Mouse (Mus musculus) limb, embryonic 13.5 days (tissue): ENCODE measurements around the gene Adsl. TPM values are rescaled to one million over a fixed set of nuclear protein-coding genes. Genes with fewer than 3 reads are reported as not detected.
"Not testable (repeated sequence)": the region's sequence is repeated elsewhere in the genome, so short reads cannot be mapped to it uniquely, and the experiment has no call there.

Source experiments
- ATAC-seq: fragments of 200-750 bp; cut with Nextera tagmentation; 2 replicates; pipeline ENCODE4 v1.8.0; 2017; ENCODE audit warnings: low read depth, moderate number of reproducible peaks, moderate TSS enrichment; ENCODE audit not compliant: low FRiP score
- H3K27ac ChIP-seq: fragments of 300-500 bp; sonication (generic); 2 replicates; pipeline ENCODE4 v1.5.1; 2015; ENCODE audit warnings: inconsistent platforms, mild to moderate bottlenecking, moderate library complexity
- H3K27me3 ChIP-seq: fragments of 300-500 bp; sonication (generic); 2 replicates; pipeline ENCODE4 v1.6.1; 2015; ENCODE audit warnings: mild to moderate bottlenecking, inconsistent platforms
- H3K36me3 ChIP-seq: fragments of 300-500 bp; sonication (generic); 2 replicates; pipeline ENCODE4 v1.6.1; 2015; ENCODE audit warnings: inconsistent platforms, mild to moderate bottlenecking, moderate library complexity
- H3K4me1 ChIP-seq: fragments of 300-500 bp; sonication (generic); 2 replicates; pipeline ENCODE4 v1.6.1; 2015; ENCODE audit warnings: inconsistent platforms
- H3K4me2 ChIP-seq: fragments of 300-500 bp; sonication (generic); replicated peaks from 2 replicates; pipeline ENCODE4 v1.6.1; 2015; ENCODE audit warnings: inconsistent platforms, mild to moderate bottlenecking, moderate library complexity
- H3K4me3 ChIP-seq: fragments of 300-500 bp; sonication (generic); 2 replicates; pipeline ENCODE4 v1.5.1; 2015; ENCODE audit warnings: moderate library complexity, mild to moderate bottlenecking, inconsistent platforms
- H3K9ac ChIP-seq: fragments of 300-500 bp; sonication (generic); 2 replicates; pipeline ENCODE4 v1.6.1; 2015; ENCODE audit warnings: mild to moderate bottlenecking, inconsistent platforms
- H3K9me3 ChIP-seq: fragments of 300-500 bp; sonication (generic); 2 replicates; pipeline ENCODE4 v1.6.1; 2016; ENCODE audit warnings: inconsistent platforms
- WGBS: fragments of 180-500 bp; shearing (Covaris S2); methylation state at CpG from one replicate; pipeline ENCODE4 v1.1.7; 2015; 5-methylcytosine and 5-hydroxymethylcytosine counted together
- polyA plus RNA-seq: library from polyadenylated mRNA; unstranded; fragments of >200 nt; fragmentation: Nextera tagmentation; extraction: Ambion mirVana; gene quantifications from 2 replicates; pipeline ENCODE4 v1.2.1, GENCODE M21; 2015

The Adsl gene
- 163 and 167 TPM in 2 replicates for polyA plus RNA-seq

DNA sequence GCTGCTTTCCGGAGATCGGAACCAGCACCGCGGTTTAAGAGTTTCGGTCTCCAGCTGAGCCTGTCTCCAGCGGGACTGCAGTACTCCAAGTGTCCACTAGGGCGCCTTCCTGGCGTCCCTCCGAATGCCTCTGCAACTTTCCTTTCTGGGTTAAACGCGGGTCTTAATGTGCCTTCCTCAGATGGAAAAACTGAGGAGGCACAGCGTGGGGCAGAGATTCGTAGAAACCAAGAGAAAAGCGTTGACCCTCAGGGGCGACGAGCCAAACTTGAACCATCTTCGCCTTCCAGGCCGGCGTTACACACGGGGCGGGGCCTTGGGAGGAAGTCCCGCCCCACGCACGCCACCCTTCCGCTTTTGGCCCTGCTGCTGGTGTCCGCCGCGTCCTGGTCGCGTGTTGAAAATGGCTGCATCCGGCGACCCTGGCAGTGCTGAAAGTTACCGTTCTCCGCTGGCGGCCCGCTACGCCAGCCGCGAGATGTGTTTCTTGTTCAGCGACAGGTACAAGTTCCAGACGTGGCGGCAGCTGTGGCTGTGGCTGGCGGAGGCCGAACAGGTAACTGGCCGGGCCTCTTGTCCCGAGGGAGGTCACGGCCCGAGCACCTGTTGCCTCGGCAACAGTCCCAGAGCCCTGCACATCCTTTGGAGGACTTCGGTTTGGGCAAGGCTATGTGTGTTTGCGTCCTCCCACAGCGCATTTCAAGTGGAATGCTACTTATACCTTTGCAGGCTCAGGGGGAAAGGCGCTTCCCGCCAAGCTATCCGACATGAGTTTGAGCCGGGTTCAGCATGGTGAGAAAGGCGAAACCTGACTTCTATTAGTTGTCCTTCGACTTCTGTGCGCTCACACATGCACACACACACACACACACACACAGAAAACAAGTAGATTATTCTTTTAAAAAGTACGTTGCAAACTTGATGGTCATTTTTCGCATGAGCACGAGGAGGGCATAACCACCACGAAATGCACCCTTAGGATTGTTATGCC is at the start of gene Adsl:
TSS of gene Adsl (plus strand) at position 346 of the 991 bp plus-strand sequence.
- H3K9ac ChIP-seq = peak within 1 kb of the TSS; percentile 85
- H3K36me3 ChIP-seq = peaks cover 25% of the 10 kb centered on the region
- H3K4me2 ChIP-seq = peak within 1 kb of the TSS; percentile 85
- H3K9me3 ChIP-seq = no peaks in the 10 kb centered on the region
- ATAC-seq = peak; percentile 95
- peak within 1 kb of the TSS; percentile 84 for H3K27ac ChIP-seq
- peaks cover 15% of the 10 kb centered on the region for H3K4me1 ChIP-seq
- WGBS = under 1% methylated on average over 63 of the region's 63 CpGs
- H3K4me3 ChIP-seq = peak within 1 kb of the TSS; percentile 92
- H3K27me3 ChIP-seq = no peaks in the 10 kb centered on the region

DNA sequence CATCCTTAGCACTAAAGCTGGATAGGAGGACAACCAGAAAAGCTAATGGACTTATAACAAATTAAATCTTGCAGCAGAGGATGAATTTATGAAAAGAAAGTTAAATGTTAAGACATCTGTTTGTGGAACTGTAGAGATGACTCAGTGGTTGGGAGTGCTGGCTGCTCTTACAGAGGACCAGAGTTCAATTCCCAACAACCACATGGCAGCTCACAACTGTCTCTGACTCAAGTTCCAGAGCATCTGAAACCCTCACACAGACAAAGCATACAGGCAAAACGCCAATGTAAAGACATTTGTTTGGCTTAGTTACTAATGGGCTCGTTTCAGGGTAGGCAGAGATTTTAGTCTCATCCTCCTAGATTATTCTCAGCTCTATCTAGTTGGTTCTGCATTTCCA is 48.5 kb upstream of the Adsl start:
- ATAC-seq = no peak
- Histone ChIP-seq H3K27ac (no peak overlapping the region), H3K4me2 (no peak overlapping the region), H3K36me3 (peaks cover 96% of the 10 kb centered on the region), H3K27me3 (no peaks in the 10 kb centered on the region), H3K9me3 (no peaks in the 10 kb centered on the region), H3K4me1 (no peaks in the 10 kb centered on the region), H3K9ac (no peak overlapping the region), H3K4me3 (no peak overlapping the region)
- WGBS = 81% methylated on average over 2 of the region's 2 CpGs

DNA sequence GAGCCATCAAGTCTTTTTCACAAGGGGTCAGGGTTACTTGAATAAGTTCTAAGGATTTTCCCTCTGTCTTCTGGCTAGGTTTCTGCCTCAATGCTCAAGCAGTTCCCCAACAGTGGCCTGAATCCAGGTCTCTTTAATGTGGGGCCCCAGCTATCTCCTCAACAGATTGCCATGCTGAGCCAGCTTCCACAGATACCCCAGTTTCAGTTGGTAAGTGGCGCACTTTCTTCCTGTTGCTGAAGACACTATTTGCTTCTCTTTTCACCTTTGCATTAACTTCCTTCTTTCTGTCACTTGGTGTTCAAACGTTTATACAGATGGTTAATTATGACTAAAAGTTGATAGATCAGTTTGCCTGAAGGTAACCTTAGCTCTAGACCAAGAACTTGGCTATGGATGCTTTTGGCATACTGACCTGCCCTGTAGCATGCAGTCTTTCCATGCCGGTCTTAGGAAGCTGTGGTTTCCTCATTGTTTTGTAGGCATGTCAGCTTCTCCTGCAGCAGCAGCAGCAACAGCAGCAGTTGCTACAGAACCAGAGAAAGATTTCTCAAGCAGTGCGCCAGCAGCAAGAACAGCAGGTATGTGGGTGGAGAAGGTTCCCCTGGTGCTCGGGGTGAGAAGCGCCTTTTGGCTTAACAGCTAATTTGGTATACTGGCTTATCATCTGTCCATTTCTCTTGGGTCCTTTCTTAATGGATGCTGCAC is 46.3 kb upstream of the Adsl start:
- no peak overlapping the region for H3K27ac ChIP-seq
- no peaks in the 10 kb centered on the region for H3K4me1 ChIP-seq
- no peak overlapping the region for H3K4me2 ChIP-seq
- no peaks in the 10 kb centered on the region for H3K27me3 ChIP-seq
- no peak overlapping the region for H3K9ac ChIP-seq
- WGBS = 89% methylated on average over 6 of the region's 6 CpGs
- ATAC-seq = no peak
- no peaks in the 10 kb centered on the region for H3K9me3 ChIP-seq
- peaks cover 96% of the 10 kb centered on the region for H3K36me3 ChIP-seq
- no peak overlapping the region for H3K4me3 ChIP-seq

DNA sequence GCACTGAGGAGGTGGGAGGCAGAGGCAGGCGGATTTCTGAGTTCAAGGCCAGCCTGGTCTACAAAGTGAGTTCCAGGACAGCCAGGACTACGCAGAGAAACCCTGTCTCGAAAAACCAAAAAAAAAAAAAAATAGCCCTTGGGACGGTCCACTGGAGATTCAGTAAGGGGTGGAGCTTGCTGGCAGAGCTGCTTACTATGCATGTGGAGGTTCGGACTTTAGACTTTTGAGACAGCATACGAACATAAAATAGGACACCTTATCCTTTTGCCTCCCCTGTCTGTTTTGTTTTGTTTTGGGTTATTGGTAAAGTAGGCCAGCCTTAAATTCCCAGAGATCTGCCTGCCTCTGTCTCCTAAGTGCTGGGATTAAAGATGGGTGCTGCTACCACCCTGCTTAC is 43.5 kb upstream of the Adsl start:
- H3K4me1 ChIP-seq, ATAC-seq, H3K4me2 ChIP-seq, H3K4me3 ChIP-seq, H3K27me3 ChIP-seq, H3K9me3 ChIP-seq, H3K9ac ChIP-seq, H3K27ac ChIP-seq: not testable (repeated sequence)
- peaks cover 94% of the 10 kb centered on the region for H3K36me3 ChIP-seq
- WGBS = 93% methylated on average over 6 of the region's 6 CpGs

DNA sequence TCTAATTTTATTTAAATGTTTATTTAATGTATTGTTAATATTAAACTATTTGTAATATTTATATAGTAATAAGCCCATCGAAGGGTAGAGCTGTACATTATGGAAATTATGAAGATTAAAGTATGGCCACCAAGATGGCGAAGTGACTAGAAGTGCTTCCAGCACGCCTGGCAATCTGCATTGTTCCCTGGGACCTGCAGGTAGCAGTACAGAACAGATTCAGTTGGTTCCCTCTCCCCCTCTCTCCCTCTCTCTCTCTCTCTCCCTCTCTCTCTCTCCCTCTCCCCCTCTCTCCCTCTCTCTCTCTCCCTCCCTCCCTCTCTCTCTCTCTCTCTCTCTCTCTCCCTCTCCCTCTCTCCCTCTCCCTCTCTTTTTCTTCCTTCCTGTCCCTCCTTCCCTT is 38.1 kb upstream of the Adsl start:
- 89% methylated on average over 3 of the region's 3 CpGs for WGBS
- H3K4me1 ChIP-seq = no peaks in the 10 kb centered on the region
- no peak overlapping the region for H3K4me3 ChIP-seq
- H3K4me2 ChIP-seq = no peak overlapping the region
- no peak overlapping the region for H3K27ac ChIP-seq
- H3K27me3 ChIP-seq = no peaks in the 10 kb centered on the region
- H3K9ac ChIP-seq = no peak overlapping the region
- peaks cover 90% of the 10 kb centered on the region for H3K36me3 ChIP-seq
- no peak for ATAC-seq
- no peaks in the 10 kb centered on the region for H3K9me3 ChIP-seq

DNA sequence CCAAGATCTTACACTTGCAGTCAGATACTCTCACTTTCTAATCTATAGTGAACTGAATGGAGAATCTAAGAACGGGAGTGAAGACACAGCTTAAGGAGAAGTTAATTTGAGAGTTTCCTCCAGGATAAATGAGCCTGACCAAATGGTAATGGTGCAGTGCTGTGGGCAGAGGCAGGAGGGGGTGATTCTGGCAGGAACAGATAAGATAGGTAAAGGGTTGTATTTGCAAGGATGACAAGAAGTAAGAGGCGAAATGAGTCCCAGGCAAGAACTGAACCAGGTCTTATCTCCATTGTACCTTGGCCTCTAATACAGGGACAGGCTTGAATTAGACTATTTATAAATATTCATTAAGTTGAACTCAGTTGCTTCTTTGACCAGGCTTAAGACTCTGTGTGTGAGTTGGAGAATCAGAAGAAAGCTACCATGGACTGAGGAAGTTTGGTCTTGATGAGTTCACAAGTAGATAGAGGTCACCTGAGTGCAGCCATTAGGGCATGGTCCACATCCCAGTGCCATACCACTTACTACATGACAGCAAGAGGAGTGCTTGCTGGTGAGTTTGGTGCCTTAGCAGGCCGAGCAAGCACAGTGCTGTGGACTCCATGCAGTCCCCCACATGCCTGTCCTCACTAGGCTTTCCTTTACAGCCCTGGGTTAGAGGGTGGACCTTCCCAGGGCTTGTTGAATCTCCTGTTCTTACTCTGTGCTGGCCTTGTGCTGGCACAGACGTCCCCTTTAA is 37.3 kb upstream of the Adsl start:
- Histone ChIP-seq H3K36me3 (peaks cover 89% of the 10 kb centered on the region), H3K27ac (no peak overlapping the region), H3K4me3 (no peak overlapping the region), H3K9ac (no peak overlapping the region), H3K27me3 (no peaks in the 10 kb centered on the region), H3K4me1 (no peaks in the 10 kb centered on the region), H3K4me2 (no peak overlapping the region), H3K9me3 (no peaks in the 10 kb centered on the region)
- no peak for ATAC-seq
- 94% methylated on average over 4 of the region's 4 CpGs for WGBS

DNA sequence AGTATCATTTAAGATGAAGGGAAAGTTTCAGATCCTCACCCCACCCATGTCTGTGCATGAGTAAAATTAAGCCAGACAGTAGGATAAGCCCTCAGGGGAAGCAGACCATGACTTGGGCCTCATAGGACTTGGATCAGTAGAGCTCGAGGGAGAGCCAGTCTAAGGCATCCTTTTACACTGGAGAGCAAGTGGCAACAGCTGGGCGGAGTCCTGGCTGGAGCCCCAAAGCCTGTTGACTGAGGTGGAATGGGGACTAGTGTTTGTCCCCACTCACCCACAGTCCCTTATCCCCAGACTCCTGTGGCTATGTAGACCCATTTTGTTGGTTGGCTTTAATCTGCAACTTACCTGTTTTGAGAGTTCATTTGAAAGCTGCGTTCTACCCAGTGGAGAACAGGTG is 36.1 kb upstream of the Adsl start:
- no peak for ATAC-seq

DNA sequence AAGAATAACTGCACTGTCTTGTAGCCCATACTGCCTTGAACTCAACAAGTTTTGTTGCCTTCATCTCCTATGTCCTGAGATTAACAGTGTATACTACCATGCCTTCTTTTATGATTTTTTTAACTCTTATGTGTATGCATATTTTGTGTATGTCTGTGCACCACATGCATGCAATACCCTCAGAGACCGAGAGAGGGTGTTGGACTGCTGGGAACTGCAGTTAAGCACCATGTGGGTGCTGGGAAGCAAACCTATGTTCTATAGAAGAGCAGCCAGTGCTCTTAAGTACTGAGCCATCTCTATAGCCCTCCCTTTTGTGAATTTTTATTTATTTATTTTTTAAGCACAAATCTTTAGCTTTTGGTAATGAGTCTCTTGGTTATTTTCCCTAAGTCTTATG is 34.5 kb upstream of the Adsl start:
- ATAC-seq = no peak
- Histone ChIP-seq H3K9me3 (no peaks in the 10 kb centered on the region), H3K4me2 (no peak overlapping the region), H3K4me1 (no peaks in the 10 kb centered on the region), H3K27me3 (no peaks in the 10 kb centered on the region), H3K4me3 (no peak overlapping the region), H3K27ac (no peak overlapping the region), H3K36me3 (peaks cover 86% of the 10 kb centered on the region), H3K9ac (no peak overlapping the region)
- 94% methylated on average over 1 of the region's 1 CpGs for WGBS

More for the DNA sequence above, 36.1 kb upstream of the Adsl start:
- no peaks in the 10 kb centered on the region for H3K27me3 ChIP-seq
- no peak overlapping the region for H3K9ac ChIP-seq
- 80% methylated on average over 3 of the region's 3 CpGs for WGBS
- H3K4me3 ChIP-seq = no peak overlapping the region
- no peak overlapping the region for H3K4me2 ChIP-seq
- no peaks in the 10 kb centered on the region for H3K9me3 ChIP-seq
- peaks cover 87% of the 10 kb centered on the region for H3K36me3 ChIP-seq
- no peaks in the 10 kb centered on the region for H3K4me1 ChIP-seq
- H3K27ac ChIP-seq = no peak overlapping the region

DNA sequence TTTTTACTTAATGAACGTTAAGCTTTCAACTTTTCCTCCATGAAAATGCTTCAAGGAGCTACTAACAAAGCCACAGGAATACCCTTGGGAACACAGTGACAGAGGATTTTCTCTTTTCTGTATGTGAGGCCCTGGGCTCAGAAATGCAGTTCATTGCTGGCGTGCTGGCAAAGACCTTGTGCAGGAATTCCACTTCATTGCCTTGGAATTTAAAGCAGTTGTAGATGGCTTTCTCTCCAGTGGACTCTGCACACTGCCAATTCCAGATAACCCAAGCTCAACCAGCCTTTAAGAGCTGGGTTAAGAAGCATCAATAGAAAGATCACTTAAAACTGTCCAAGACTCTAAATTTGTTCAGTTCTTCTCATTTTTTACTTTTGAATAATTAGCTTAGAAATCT is 32.4 kb upstream of the Adsl start:
- Histone ChIP-seq H3K9ac (no peak overlapping the region), H3K4me1 (no peaks in the 10 kb centered on the region), H3K27me3 (no peaks in the 10 kb centered on the region), H3K36me3 (peaks cover 91% of the 10 kb centered on the region), H3K9me3 (no peaks in the 10 kb centered on the region), H3K4me3 (no peak overlapping the region), H3K4me2 (no peak overlapping the region), H3K27ac (no peak overlapping the region)
- WGBS = 77% methylated on average over 2 of the region's 2 CpGs
- no peak for ATAC-seq

DNA sequence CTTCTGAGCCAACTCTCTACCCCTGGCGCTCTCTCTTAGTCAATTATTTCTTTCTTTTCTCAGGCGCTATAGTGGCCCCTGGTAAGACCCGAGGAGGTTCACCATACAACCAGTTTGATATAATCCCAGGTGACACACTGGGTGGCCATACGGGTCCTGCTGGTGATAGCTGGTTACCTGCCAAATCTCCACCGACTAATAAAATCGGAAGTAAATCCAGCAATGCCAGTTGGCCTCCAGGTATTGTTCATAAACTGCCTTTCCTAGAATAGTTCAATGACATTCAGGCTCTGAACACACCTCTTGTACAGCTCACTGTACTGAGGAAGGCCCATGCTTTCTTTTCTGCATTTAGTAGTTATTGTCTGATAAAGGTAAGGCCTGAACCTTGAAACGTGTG is 31.7 kb upstream of the Adsl start:
- H3K9me3 ChIP-seq = no peaks in the 10 kb centered on the region
- 90% methylated on average over 7 of the region's 7 CpGs for WGBS
- H3K27me3 ChIP-seq = no peaks in the 10 kb centered on the region
- no peaks in the 10 kb centered on the region for H3K4me1 ChIP-seq
- H3K4me2 ChIP-seq = no peak overlapping the region
- H3K4me3 ChIP-seq = no peak overlapping the region
- H3K36me3 ChIP-seq = peaks cover 91% of the 10 kb centered on the region
- H3K9ac ChIP-seq = no peak overlapping the region
- no peak overlapping the region for H3K27ac ChIP-seq
- no peak for ATAC-seq

DNA sequence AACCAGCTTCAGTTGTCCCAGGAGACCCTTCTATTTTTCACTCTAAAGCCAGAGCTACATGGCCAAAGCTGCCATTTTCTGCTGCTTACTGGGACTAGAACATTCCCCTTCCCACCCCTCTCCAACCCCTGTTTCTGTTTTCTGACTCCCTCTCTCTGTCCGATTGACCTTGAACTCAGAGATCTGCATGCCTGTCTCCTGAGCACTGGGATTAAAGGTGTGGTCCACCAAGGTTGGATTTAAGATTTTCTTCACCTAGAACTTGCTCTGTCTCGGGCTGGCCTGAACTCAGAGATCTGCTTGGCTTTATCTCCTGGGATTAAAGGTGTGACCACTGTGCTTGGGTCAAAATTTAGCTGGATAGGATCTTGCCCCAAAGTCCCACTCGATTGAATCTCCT is 27.9 kb upstream of the Adsl start:
- H3K4me3 ChIP-seq = no peak overlapping the region
- no peaks in the 10 kb centered on the region for H3K4me1 ChIP-seq
- no peaks in the 10 kb centered on the region for H3K9me3 ChIP-seq
- H3K27ac ChIP-seq = no peak overlapping the region
- WGBS = 99% methylated on average over 3 of the region's 3 CpGs
- no peak overlapping the region for H3K4me2 ChIP-seq
- peaks cover 88% of the 10 kb centered on the region for H3K36me3 ChIP-seq
- no peak for ATAC-seq
- no peak overlapping the region for H3K9ac ChIP-seq
- H3K27me3 ChIP-seq = no peaks in the 10 kb centered on the region

DNA sequence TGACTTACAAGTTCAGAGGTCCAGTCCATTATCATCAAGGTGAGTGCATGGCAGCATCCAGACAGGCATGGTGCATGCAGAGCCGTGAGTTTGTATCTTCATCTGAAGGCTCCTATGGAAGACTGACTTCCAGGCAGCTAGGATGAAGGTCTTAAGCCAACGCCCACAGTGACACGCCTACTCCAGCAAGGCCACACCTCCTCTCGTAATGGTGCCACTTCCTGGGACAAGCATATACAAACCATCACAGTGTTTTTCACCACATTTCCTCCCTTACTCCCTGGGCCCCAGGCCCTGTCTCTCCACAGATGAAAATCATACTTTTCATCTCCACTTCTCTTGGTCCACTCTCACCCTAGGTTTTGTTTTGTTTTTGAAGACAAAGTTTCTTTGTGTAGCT is 26.5 kb upstream of the Adsl start:
- 81% methylated on average over 4 of the region's 4 CpGs for WGBS
- H3K27me3 ChIP-seq = no peaks in the 10 kb centered on the region
- H3K4me3 ChIP-seq = no peak overlapping the region
- H3K36me3 ChIP-seq = peaks cover 86% of the 10 kb centered on the region
- H3K27ac ChIP-seq = no peak overlapping the region
- H3K9ac ChIP-seq = no peak overlapping the region
- ATAC-seq = no peak
- no peaks in the 10 kb centered on the region for H3K4me1 ChIP-seq
- no peak overlapping the region for H3K4me2 ChIP-seq
- no peaks in the 10 kb centered on the region for H3K9me3 ChIP-seq
